Mouse (Mus musculus) CD8-positive naive resting alpha-beta T cell, adult 2 months (primary cell): ENCODE data around the gene Tubg2.

ENCODE experiments used
- DNase-seq, 2 experiments: peaks; one replicate each; pipeline ENCODE4 v3.0.0; 2022; ENCODE audit warnings: low read depth in 2 of 2, low spot score in 2 of 2

Tubg2 gene

GRCm38 (mm10) chr11:101176933-101177773 is 21.4 kb downstream of the Tubg2 start:
- DNase-seq = peak; percentile 58 to 79

DNA sequence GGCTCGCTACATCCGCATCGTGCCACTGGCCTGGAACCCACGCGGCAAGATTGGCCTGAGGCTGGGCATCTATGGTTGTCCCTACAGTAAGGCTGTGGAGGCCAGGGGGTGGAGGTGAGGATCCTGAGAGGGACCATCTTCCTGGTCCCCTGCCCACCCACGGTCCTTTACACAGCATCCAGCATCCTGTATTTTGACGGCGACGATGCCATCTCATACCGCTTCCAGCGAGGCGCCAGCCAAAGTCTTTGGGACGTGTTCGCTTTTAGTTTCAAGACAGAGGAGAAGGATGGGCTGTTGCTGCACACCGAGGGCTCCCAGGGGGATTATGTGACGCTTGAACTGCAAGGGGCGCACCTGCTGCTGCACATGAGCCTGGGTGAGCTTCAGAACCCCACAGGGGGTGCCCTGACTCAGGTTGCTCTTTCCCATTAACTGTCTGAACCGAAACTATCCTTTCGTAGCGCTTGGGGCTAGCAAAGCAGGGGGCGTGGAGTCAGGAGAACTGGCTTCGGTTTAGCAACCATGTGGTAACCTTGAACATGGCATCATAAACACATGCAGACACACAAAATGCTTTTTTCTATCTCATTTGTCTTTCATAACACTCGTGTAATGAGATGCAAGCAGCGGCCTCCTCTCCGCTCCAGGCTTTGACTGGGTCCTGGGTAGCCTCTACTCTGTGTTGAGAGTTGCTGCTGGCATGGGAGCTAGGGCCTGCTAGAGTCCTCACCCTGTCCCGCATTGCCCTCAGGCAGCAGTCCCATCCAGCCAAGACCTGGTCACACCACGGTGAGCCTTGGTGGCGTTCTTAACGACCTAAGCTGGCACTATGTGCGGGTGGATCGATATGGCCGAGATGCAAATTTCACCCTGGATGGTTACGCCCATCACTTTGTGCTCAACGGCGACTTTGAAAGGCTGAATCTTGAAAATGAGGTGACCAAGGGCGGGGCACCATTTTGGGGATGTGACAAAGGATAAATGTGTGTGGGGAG is 22.7 kb downstream of the Tubg2 start:
- no peak for DNase-seq

DNA sequence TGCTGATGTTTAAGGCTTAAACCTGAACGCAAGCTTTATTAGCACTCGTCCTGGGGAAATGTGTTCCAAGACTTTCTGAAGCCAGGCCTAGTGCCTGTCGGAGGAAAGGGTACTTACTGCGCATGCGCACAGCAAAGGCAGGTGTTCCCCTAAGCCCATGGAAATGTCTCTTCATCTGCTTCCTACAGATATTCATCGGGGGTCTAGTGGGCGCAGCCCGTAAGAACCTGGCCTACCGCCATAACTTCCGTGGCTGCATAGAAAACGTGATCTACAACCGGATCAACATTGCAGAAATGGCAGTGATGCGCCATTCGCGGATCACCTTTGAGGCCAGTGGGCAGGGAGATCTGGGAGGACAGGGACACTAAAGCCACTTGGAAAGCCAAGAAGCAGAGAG is 23.6 kb downstream of the Tubg2 start:
- DNase-seq = no peak

DNA sequence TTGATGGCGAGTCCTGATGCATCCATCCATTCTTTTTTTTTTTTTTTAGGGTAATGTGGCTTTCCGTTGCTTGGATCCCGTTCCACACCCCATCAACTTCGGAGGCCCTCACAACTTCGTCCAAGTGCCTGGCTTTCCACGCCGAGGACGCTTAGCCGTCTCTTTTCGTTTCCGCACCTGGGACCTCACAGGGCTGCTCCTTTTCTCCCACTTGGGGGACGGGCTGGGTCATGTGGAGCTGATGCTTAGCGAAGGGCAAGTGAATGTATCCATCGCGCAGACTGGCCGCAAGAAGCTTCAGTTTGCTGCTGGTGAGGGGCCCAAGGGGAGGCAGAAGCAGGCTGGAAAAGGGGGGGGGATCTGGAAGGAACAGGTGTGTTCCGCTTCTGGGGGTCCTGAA is 24.6 kb downstream of the Tubg2 start:
- no peak for DNase-seq

DNA sequence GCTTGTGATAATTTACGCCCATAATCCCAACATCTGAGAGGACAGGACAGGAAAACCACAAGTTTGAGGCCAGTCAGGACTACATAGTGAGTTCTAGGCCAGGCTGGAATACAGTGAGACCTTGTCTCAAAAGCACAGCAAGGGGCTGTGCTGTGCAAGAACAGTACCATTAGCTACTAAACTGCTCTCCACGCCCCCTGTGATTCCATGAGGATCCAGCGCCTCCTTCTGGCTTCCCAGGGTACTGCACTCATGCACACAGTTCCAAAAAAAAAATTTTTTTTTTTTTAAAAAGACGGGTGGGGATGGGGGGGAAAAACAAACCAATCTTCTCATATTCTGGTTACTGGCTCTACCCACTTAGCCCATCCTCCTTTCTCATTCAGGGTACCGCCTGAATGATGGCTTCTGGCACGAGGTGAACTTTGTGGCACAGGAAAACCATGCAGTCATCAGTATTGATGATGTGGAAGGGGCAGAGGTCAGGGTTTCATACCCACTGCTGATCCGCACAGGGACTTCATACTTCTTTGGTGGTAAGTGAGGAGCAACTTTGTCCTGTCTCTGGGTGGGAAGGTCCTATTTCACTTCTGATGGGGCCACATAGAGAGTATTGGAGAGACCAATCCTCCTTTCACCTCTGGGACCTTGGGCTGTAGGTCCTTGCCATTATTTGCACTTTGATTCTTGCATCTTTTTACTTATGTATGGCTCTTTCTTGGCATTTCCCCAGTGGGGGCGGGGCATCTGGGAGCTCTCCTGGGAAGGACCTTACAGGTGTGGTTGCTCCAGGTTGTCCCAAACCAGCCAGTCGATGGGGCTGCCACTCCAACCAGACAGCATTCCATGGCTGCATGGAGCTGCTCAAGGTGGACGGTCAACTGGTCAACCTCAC is 25.4 kb downstream of the Tubg2 start:
- DNase-seq = no peak

DNA sequence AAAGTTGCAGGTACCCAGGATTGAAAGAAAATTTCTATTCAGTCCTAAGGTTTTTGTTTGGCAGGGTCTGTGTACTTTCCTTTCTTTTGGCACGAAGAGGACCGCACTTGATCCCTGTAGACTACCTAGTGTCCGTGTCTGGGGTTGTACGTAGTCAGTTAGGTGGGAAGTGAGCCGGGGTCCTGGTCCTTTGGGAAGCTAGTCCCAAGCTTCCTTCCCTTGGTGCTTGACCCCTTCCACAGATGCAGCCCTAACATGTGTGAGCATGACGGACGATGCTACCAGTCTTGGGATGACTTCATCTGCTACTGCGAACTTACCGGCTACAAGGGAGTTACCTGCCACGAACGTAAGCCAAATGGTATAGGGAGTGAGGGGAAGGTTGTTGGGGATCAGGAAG is 26.3 kb downstream of the Tubg2 start:
- DNase-seq = no peak

DNA sequence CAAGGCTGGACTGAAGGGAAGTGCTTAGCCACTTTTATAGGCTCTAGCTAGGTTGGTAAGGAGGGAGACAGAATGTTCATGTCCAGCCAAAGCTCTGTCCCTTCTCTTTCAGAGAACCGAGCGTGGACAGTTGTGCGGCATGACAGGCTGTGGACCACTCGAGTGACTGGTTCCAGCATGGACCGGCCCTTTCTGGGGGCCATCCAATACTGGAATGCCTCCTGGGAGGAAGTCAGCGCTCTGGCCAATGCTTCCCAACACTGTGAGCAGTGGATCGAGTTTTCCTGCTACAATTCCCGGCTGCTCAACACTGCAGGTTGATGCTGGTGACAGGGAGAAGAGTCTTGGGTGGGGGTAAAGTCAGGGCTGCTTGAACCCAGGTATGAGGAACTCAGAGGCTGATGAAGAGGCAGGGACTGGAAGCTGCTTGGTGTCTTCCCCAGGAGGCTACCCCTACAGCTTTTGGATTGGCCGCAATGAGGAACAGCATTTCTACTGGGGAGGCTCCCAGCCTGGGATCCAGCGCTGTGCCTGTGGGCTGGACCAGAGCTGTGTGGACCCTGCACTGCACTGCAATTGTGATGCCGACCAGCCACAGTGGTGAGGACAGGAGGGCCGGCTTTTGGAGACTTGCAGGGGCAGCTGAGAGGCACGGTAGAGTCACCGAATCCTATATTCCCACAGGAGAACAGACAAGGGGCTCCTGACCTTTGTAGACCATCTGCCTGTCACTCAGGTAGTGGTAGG is 27.2 kb downstream of the Tubg2 start:
- DNase-seq = no peak

DNA sequence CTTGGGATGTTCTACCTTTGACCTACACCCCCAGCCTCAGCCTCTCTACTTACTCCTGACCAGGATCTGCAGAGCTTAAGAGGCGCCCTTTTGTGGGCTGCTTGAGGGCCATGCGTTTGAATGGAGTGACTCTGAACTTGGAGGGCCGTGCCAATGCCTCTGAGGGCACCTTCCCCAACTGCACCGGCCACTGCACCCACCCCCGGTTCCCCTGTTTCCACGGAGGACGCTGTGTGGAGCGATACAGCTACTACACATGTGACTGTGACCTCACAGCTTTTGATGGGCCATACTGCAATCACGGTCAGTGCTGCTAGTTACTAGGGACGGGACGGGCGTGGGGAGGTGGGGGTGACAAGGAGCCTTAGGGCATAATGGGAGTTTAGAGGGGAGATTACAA is 29.3 kb downstream of the Tubg2 start:
- DNase-seq = no peak

DNA sequence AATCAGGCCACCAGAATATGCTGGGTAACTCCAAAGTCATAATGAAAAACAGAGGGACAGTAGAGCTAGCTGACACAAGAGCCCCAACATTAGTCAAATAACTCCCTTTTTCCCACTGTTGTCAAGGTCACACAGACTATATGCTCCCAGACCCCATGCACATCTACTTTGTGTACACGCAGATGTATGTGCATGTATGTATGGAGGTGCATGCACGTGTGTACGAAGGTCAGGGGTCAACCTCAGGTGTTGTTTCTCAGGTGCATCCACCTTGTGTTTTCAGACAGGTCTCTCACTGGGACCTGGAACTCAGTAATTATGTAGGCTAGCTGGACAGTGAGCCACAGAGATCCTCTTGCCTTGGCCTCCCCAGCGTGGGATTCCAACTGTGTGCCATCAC is 29.7 kb downstream of the Tubg2 start:
- no peak for DNase-seq

DNA sequence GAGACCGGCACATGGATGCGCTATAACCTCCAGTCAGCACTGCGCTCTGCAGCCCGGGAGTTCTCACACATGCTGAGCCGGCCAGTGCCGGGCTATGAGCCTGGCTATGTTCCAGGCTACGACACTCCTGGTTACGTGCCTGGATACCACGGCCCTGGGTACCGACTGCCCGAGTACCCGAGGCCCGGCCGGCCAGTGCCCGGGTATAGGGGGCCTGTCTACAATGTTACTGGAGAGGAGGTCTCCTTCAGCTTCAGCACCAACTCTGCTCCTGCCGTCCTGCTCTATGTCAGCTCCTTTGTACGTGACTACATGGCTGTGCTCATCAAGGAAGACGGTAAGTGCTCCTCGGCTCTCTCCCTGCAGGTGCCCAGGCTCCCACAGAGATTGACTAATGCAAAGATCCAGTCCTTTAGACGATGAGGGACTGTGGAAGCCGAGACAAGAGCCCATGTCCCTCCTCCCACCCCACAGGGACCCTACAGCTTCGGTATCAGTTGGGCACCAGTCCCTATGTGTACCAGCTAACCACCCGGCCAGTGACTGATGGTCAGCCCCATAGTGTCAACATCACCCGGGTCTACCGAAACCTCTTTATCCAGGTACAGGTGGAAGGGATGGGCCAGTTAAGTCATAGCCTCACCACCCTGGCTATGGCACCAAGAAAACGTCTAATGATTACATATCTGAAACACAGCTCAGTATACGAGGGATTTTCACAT is 31.0 kb downstream of the Tubg2 start:
- no peak for DNase-seq

DNA sequence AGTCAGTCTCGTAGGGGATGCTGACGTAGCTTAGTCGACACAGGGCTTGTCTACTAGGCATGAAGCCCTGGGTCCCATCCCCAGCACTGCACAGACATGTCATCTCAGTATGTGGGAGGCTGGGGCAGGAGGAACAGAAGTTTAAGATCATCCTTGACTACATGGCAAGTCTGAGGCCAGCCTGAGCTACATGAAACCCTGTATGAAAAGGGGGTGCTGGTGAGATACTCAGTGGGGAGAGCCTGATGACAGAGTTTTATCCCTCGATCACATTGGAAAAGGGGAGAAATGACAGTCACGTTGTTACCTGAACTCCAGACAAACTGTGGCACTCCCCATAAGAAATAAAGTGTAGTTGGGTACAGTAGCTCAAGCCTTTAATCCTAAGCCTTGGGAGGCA is 31.8 kb downstream of the Tubg2 start:
- DNase-seq = no peak

GRCm38 (mm10) chr11:101188166-101188805 is 32.6 kb downstream of the Tubg2 start:
- DNase-seq = no peak

- no peak for DNase-seq
Observed at GRCm38 (mm10) chr11:101189495-101190180, 33.9 kb downstream of the Tubg2 start.

DNA sequence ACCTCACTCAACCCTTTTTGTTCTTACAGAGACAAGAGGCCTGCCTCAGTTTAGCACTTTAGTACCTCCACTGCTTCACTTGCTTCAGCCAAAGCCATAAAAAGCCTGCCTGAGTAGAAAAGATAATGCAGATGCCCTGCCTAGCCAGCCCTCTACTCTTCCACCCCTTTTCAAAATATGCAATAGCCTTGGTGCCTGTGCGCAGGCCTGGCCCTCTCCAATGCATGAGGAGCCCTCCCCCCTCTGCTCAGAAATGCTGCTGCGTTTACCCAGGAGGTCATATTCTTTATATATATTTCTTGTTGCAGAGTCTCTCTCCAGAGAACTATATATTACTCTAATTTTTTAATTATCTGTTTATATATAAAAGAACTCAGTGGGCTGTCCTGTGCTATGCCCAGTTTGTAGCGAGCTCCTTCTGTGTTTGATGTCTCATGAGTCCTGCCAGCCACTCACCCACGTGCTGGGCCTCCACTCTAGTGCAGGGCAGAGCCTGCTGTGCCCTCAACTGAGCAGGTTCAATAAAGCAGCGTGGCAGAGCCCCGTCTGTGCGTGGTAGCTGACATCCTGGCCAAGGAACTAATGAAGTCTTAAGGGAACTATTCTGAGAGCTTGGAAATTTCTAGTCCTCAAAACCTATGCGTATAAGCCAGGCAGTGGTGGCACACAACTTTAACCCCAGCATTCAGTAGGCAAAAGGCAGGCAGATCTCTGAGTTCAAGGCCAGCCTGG is 34.6 kb downstream of the Tubg2 start:
- no peak for DNase-seq

GRCm38 (mm10) chr11:101190913-101191907 is 35.5 kb downstream of the Tubg2 start:
- no peak for DNase-seq

DNA sequence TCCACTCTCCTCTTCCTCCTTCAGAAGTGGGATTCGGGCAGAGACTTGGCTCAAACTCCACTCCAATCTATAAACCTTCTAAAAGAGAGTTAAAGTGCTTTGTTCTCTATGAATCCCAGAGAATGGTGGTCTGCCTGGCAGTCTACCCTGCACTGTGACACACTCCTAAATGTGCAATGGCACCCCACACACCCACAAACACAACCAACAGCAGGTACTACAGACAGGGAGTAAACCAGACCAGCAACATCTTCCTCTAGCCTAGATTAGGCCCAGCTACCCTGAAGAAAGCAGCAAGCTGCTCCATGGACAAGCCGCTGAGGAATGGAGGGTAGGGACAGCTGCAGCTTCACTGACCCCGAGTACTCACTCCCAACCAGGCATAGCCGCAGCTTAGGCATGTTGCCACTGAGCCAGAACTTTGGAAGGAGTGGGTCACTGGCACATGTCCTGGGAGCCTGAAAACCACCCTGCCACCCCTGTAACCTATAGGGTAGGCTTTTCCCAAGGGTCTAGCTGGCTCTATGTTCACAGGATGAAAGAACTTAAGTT is 36.3 kb downstream of the Tubg2 start:
- no peak for DNase-seq
